Mouse (Mus musculus) cerebellum, adult 9-10 months (tissue): ENCODE measurements around the gene Eef1akmt2.

Source experiments
- DNase-seq: peaks from one replicate; pipeline ENCODE4 v3.0.0; 2022

The Eef1akmt2 gene

GRCm38 (mm10) chr7:132852173-132852844 lies at the start of gene Eef1akmt2:
Eef1akmt2 (minus strand) TSS chr7:132852673.
- peak; percentile 88 for DNase-seq

GRCm38 (mm10) chr7:132900826-132901531 lies 48.5 kb upstream of the Eef1akmt2 start:
- no peak for DNase-seq

- DNase-seq = peak; percentile 58
Observed at GRCm38 (mm10) chr7:132898234-132898633, 45.8 kb upstream of the Eef1akmt2 start.

- DNase-seq = no peak
Observed at GRCm38 (mm10) chr7:132897258-132897657, 44.8 kb upstream of the Eef1akmt2 start.

- peak; percentile 61 for DNase-seq
Observed at GRCm38 (mm10) chr7:132896206-132896815, 43.8 kb upstream of the Eef1akmt2 start.

- DNase-seq = peak; percentile 87
Observed at GRCm38 (mm10) chr7:132894841-132895555, 42.5 kb upstream of the Eef1akmt2 start.

- DNase-seq = peak; percentile 58
Observed at GRCm38 (mm10) chr7:132893336-132893735, 40.9 kb upstream of the Eef1akmt2 start.

GRCm38 (mm10) chr7:132892806-132893205 lies 40.3 kb upstream of the Eef1akmt2 start:
- no peak for DNase-seq

GRCm38 (mm10) chr7:132892311-132892661 lies 39.8 kb upstream of the Eef1akmt2 start:
- DNase-seq = peak; percentile 95

- peak; percentile 94 for DNase-seq
Observed at GRCm38 (mm10) chr7:132891561-132892310, 39.3 kb upstream of the Eef1akmt2 start.

- DNase-seq = no peak
Observed at GRCm38 (mm10) chr7:132890201-132890600, 37.7 kb upstream of the Eef1akmt2 start.

GRCm38 (mm10) chr7:132889691-132890090 lies 37.2 kb upstream of the Eef1akmt2 start:
- no peak for DNase-seq

- DNase-seq = no peak
Observed at GRCm38 (mm10) chr7:132888518-132889249, 36.2 kb upstream of the Eef1akmt2 start.

GRCm38 (mm10) chr7:132888052-132888451 lies 35.6 kb upstream of the Eef1akmt2 start:
- no peak for DNase-seq

GRCm38 (mm10) chr7:132887019-132887804 lies 34.7 kb upstream of the Eef1akmt2 start:
- no peak for DNase-seq

- no peak for DNase-seq
Observed at GRCm38 (mm10) chr7:132884031-132884430, 31.6 kb upstream of the Eef1akmt2 start.

- no peak for DNase-seq
Observed at GRCm38 (mm10) chr7:132882343-132882742, 29.9 kb upstream of the Eef1akmt2 start.

GRCm38 (mm10) chr7:132880276-132880675 lies 27.8 kb upstream of the Eef1akmt2 start:
- no peak for DNase-seq

- DNase-seq = no peak
Observed at GRCm38 (mm10) chr7:132875391-132876086, 23.1 kb upstream of the Eef1akmt2 start.

GRCm38 (mm10) chr7:132873043-132873442 lies 20.6 kb upstream of the Eef1akmt2 start:
- DNase-seq = no peak
